Mouse (Mus musculus): ENCODE data around the gene H1foo.

Gene H1foo

GRCm38 (mm10) chr6:115985622-115986021 lies 40.9 kb downstream of the H1foo start:
- no peak for DNase-seq (ENCODE audit: extremely low spot score, low spot score)

GRCm38 (mm10) chr6:115986472-115987095 lies 41.8 kb downstream of the H1foo start:
- DNase-seq (ENCODE audit: extremely low spot score, low spot score) = no peak

- DNase-seq (ENCODE audit: extremely low spot score, low spot score) = no peak
These were observed 42.5 kb downstream of the H1foo start for GRCm38 (mm10) chr6:115987096-115987747.

GRCm38 (mm10) chr6:115989032-115989431 lies 44.3 kb downstream of the H1foo start:
- DNase-seq (ENCODE audit: extremely low spot score, low spot score) = no peak

- DNase-seq (ENCODE audit: extremely low spot score, low spot score) = no peak
These were observed 44.9 kb downstream of the H1foo start for GRCm38 (mm10) chr6:115989607-115990006.

- no peak for DNase-seq (ENCODE audit: extremely low spot score, low spot score)
These were observed 45.3 kb downstream of the H1foo start for GRCm38 (mm10) chr6:115990056-115990455.

GRCm38 (mm10) chr6:115990479-115990878 lies 45.7 kb downstream of the H1foo start:
- DNase-seq (ENCODE audit: extremely low spot score, low spot score) = no peak

- no peak for DNase-seq (ENCODE audit: extremely low spot score, low spot score)
These were observed 46.6 kb downstream of the H1foo start for GRCm38 (mm10) chr6:115991108-115991880.

- DNase-seq (ENCODE audit: extremely low spot score, low spot score) = no peak
These were observed 47.3 kb downstream of the H1foo start for GRCm38 (mm10) chr6:115991881-115992620.

- DNase-seq (ENCODE audit: extremely low spot score, low spot score) = no peak
These were observed 48.2 kb downstream of the H1foo start for GRCm38 (mm10) chr6:115992981-115993380.

- no peak for DNase-seq (ENCODE audit: extremely low spot score, low spot score)
These were observed 48.9 kb downstream of the H1foo start for GRCm38 (mm10) chr6:115993463-115994145.

GRCm38 (mm10) chr6:115994146-115994876 lies 49.6 kb downstream of the H1foo start:
- peak; percentile 65 for DNase-seq (ENCODE audit: extremely low spot score, low spot score)

GRCm38 (mm10) chr6:115994877-115995520 lies 50.3 kb downstream of the H1foo start, which contains the start of gene Plxnd1:
Gene Plxnd1 (minus strand): TSS chr6:115995005.
- peak; percentile 94 for DNase-seq (ENCODE audit: extremely low spot score, low spot score)

- DNase-seq (ENCODE audit: extremely low spot score, low spot score) = no peak
These were observed 50.8 kb downstream of the H1foo start for GRCm38 (mm10) chr6:115995531-115995941.

- DNase-seq (ENCODE audit: extremely low spot score, low spot score) = no peak
These were observed 51.6 kb downstream of the H1foo start for GRCm38 (mm10) chr6:115996171-115996851.

- DNase-seq (ENCODE audit: extremely low spot score, low spot score) = no peak
These were observed 53.1 kb downstream of the H1foo start for GRCm38 (mm10) chr6:115997726-115998311.

GRCm38 (mm10) chr6:115998758-115999157 lies 54.0 kb downstream of the H1foo start:
- DNase-seq (ENCODE audit: extremely low spot score, low spot score) = no peak

- no peak for DNase-seq (ENCODE audit: extremely low spot score, low spot score)
These were observed 54.5 kb downstream of the H1foo start for GRCm38 (mm10) chr6:115999227-115999626.
